Mouse (Mus musculus): ENCODE data around the gene Tmem189. TPM values are rescaled to one million over a fixed set of nuclear protein-coding genes. Genes with fewer than 3 reads are reported as not detected.
A peak's percentile ranks its signal among the peaks of the same experiment; 100 is the strongest.

Gene Tmem189
- polyA plus RNA-seq, 1 experiment from 2014 or later: 37.4 TPM

GRCm38 (mm10) chr2:167631181-167631590, 58.4 kb downstream of the Tmem189 start:
- Histone ChIP-seq H3K9ac (peak overlapping the region; percentile 99), H3K27ac (replicated peaks) (peak overlapping the region; percentile 91), H3K36me3 (peaks cover 20% of the 10 kb centered on the region), H3K9me3 (0 out of 2 replicates have a peak, but pooled peaks cover 5% of the 10 kb centered on the region), H3K4me3 (peak overlapping the region; percentile 86), H3K4me2 (peak overlapping the region; percentile 97), H3K27me3 (replicated peaks) (no peaks in the 10 kb centered on the region), H3K4me1 (peaks cover 69% of the 10 kb centered on the region)
- ATAC-seq (ENCODE audit: extremely low read depth, insufficient number of reproducible peaks, low FRiP score, low TSS enrichment): no peak
- 1% methylated on average over 31 of the region's 31 CpGs for WGBS

GRCm38 (mm10) chr2:167630421-167630820, 59.2 kb downstream of the Tmem189 start:
- peaks cover 76% of the 10 kb centered on the region for H3K4me1 ChIP-seq
- peak overlapping the region; percentile 97 for H3K4me2 ChIP-seq
- no peaks in the 10 kb centered on the region for H3K9me3 ChIP-seq
- H3K36me3 ChIP-seq: peaks cover 20% of the 10 kb centered on the region
- peak overlapping the region; percentile 99 for H3K9ac ChIP-seq
- no peaks in the 10 kb centered on the region for H3K27me3 ChIP-seq (replicated peaks)
- H3K27ac ChIP-seq (replicated peaks): peak overlapping the region; percentile 91
- peak overlapping the region; percentile 86 for H3K4me3 ChIP-seq
- 51% methylated on average over 5 of the region's 5 CpGs for WGBS
- no peak for ATAC-seq (ENCODE audit: extremely low read depth, insufficient number of reproducible peaks, low FRiP score, low TSS enrichment)

- peaks cover 20% of the 10 kb centered on the region for H3K36me3 ChIP-seq
- H3K9me3 ChIP-seq: no peaks in the 10 kb centered on the region
- no peaks in the 10 kb centered on the region for H3K27me3 ChIP-seq (replicated peaks)
- peaks cover 80% of the 10 kb centered on the region for H3K4me1 ChIP-seq
- ATAC-seq (ENCODE audit: extremely low read depth, insufficient number of reproducible peaks, low FRiP score, low TSS enrichment): no peak
- H3K4me3 ChIP-seq: peak overlapping the region; percentile 86
- H3K9ac ChIP-seq: peak overlapping the region; percentile 99
- WGBS: 59% methylated on average over 11 of the region's 11 CpGs
- peak overlapping the region; percentile 97 for H3K4me2 ChIP-seq
- H3K27ac ChIP-seq (replicated peaks): peak overlapping the region; percentile 91
Observed at GRCm38 (mm10) chr2:167629665-167630209, 59.9 kb downstream of the Tmem189 start.

- no peaks in the 10 kb centered on the region for H3K27me3 ChIP-seq (replicated peaks)
- ATAC-seq (ENCODE audit: extremely low read depth, insufficient number of reproducible peaks, low FRiP score, low TSS enrichment): no peak
- peaks cover 75% of the 10 kb centered on the region for H3K4me1 ChIP-seq
- peak overlapping the region; percentile 97 for H3K4me2 ChIP-seq
- peak overlapping the region; percentile 91 for H3K27ac ChIP-seq (replicated peaks)
- H3K4me3 ChIP-seq: peak overlapping the region; percentile 86
- WGBS: 18% methylated on average over 4 of the region's 4 CpGs
- peaks cover 23% of the 10 kb centered on the region for H3K36me3 ChIP-seq
- H3K9me3 ChIP-seq: no peaks in the 10 kb centered on the region
- peak overlapping the region; percentile 99 for H3K9ac ChIP-seq
Observed at GRCm38 (mm10) chr2:167628872-167629271, 60.8 kb downstream of the Tmem189 start.

- no peaks in the 10 kb centered on the region for H3K9me3 ChIP-seq
- peak overlapping the region; percentile 50; the same call in 1 of the 2 replicates for H3K9ac ChIP-seq
- no peak for ATAC-seq (ENCODE audit: extremely low read depth, insufficient number of reproducible peaks, low FRiP score, low TSS enrichment)
- no peaks in the 10 kb centered on the region for H3K27me3 ChIP-seq (replicated peaks)
- peaks cover 76% of the 10 kb centered on the region for H3K4me1 ChIP-seq
- H3K36me3 ChIP-seq: peaks cover 30% of the 10 kb centered on the region
- H3K27ac ChIP-seq (replicated peaks): 0 out of 2 replicates have a peak overlapping the region, but pooled peaks have one; percentile 3
- WGBS: 84% methylated on average over 7 of the region's 7 CpGs
- no peak overlapping the region for H3K4me3 ChIP-seq
- peak overlapping the region; percentile 97; the same call in 1 of the 2 replicates for H3K4me2 ChIP-seq
Observed at GRCm38 (mm10) chr2:167627019-167627418, 62.6 kb downstream of the Tmem189 start.

- 0 out of 2 replicates have a peak overlapping the region, but pooled peaks have one; percentile 1 for H3K4me2 ChIP-seq
- H3K9me3 ChIP-seq: no peaks in the 10 kb centered on the region
- H3K36me3 ChIP-seq: peaks cover 30% of the 10 kb centered on the region
- no peak overlapping the region for H3K9ac ChIP-seq
- WGBS: 43% methylated on average over 2 of the region's 2 CpGs
- no peak overlapping the region for H3K4me3 ChIP-seq
- ATAC-seq (ENCODE audit: extremely low read depth, insufficient number of reproducible peaks, low FRiP score, low TSS enrichment): no peak
- 0 out of 2 replicates have a peak overlapping the region, but pooled peaks have one; percentile 20 for H3K27ac ChIP-seq (replicated peaks)
- peaks cover 84% of the 10 kb centered on the region for H3K4me1 ChIP-seq
- no peaks in the 10 kb centered on the region for H3K27me3 ChIP-seq (replicated peaks)
Observed at GRCm38 (mm10) chr2:167625670-167626069, 64.0 kb downstream of the Tmem189 start.

GRCm38 (mm10) chr2:167624368-167625075, 65.1 kb downstream of the Tmem189 start:
- H3K4me1 ChIP-seq: peaks cover 72% of the 10 kb centered on the region
- H3K27me3 ChIP-seq (replicated peaks): no peaks in the 10 kb centered on the region
- no peak overlapping the region for H3K4me2 ChIP-seq
- H3K4me3 ChIP-seq: no peak overlapping the region
- H3K9ac ChIP-seq: 0 out of 2 replicates have a peak overlapping the region, but pooled peaks have one; percentile 7
- H3K9me3 ChIP-seq: no peaks in the 10 kb centered on the region
- no peak overlapping the region for H3K27ac ChIP-seq (replicated peaks)
- 89% methylated on average over 6 of the region's 6 CpGs for WGBS
- H3K36me3 ChIP-seq: peaks cover 35% of the 10 kb centered on the region
- no peak for ATAC-seq (ENCODE audit: extremely low read depth, insufficient number of reproducible peaks, low FRiP score, low TSS enrichment)

GRCm38 (mm10) chr2:167622965-167623364, 66.7 kb downstream of the Tmem189 start:
- H3K36me3 ChIP-seq: peaks cover 38% of the 10 kb centered on the region
- H3K4me1 ChIP-seq: peaks cover 68% of the 10 kb centered on the region
- no peak overlapping the region for H3K4me2 ChIP-seq
- H3K27ac ChIP-seq (replicated peaks): 0 out of 2 replicates have a peak overlapping the region, but pooled peaks have one; percentile 21
- no peaks in the 10 kb centered on the region for H3K9me3 ChIP-seq
- 0 out of 2 replicates have a peak overlapping the region, but pooled peaks have one; percentile 29 for H3K9ac ChIP-seq
- H3K27me3 ChIP-seq (replicated peaks): no peaks in the 10 kb centered on the region
- H3K4me3 ChIP-seq: no peak overlapping the region
- no peak for ATAC-seq (ENCODE audit: extremely low read depth, insufficient number of reproducible peaks, low FRiP score, low TSS enrichment)
- 51% methylated on average over 5 of the region's 5 CpGs for WGBS

GRCm38 (mm10) chr2:167622352-167622751, 67.3 kb downstream of the Tmem189 start:
- H3K36me3 ChIP-seq: peaks cover 38% of the 10 kb centered on the region
- H3K27ac ChIP-seq (replicated peaks): peak overlapping the region; percentile 54
- H3K9me3 ChIP-seq: no peaks in the 10 kb centered on the region
- H3K4me2 ChIP-seq: no peak overlapping the region
- 60% methylated on average over 13 of the region's 13 CpGs for WGBS
- ATAC-seq (ENCODE audit: extremely low read depth, insufficient number of reproducible peaks, low FRiP score, low TSS enrichment): no peak
- no peaks in the 10 kb centered on the region for H3K27me3 ChIP-seq (replicated peaks)
- peak overlapping the region; percentile 44; the same call in 1 of the 2 replicates for H3K9ac ChIP-seq
- H3K4me1 ChIP-seq: peaks cover 64% of the 10 kb centered on the region
- H3K4me3 ChIP-seq: no peak overlapping the region

GRCm38 (mm10) chr2:167621255-167622087, 68.2 kb downstream of the Tmem189 start:
- 67% methylated on average over 9 of the region's 9 CpGs for WGBS
- H3K4me1 ChIP-seq: peaks cover 61% of the 10 kb centered on the region
- no peak for ATAC-seq (ENCODE audit: extremely low read depth, insufficient number of reproducible peaks, low FRiP score, low TSS enrichment)

GRCm38 (mm10) chr2:167617472-167617871, 72.2 kb downstream of the Tmem189 start:
- Histone ChIP-seq H3K9me3 (no peaks in the 10 kb centered on the region), H3K27ac (replicated peaks) (no peak overlapping the region), H3K4me1 (peaks cover 34% of the 10 kb centered on the region), H3K27me3 (replicated peaks) (no peaks in the 10 kb centered on the region), H3K4me2 (no peak overlapping the region), H3K9ac (no peak overlapping the region), H3K36me3 (peaks cover 67% of the 10 kb centered on the region), H3K4me3 (no peak overlapping the region)
- ATAC-seq (ENCODE audit: extremely low read depth, insufficient number of reproducible peaks, low FRiP score, low TSS enrichment): no peak
- WGBS: 57% methylated on average over 4 of the region's 4 CpGs

More at GRCm38 (mm10) chr2:167621255-167622087, 68.2 kb downstream of the Tmem189 start:
- Histone ChIP-seq H3K4me3 (no peak overlapping the region), H3K27ac (replicated peaks) (peak overlapping the region; percentile 54), H3K9ac (peak overlapping the region; percentile 44; the same call in 1 of the 2 replicates), H3K4me2 (no peak overlapping the region), H3K27me3 (replicated peaks) (no peaks in the 10 kb centered on the region), H3K36me3 (peaks cover 38% of the 10 kb centered on the region), H3K9me3 (no peaks in the 10 kb centered on the region)

Data from heart, embryonic 13.5 days (tissue).